Mouse (Mus musculus) liver, embryonic 12.5 days (tissue): ENCODE measurements around the gene Rnf182. TPM values are rescaled to one million over a fixed set of nuclear protein-coding genes. Genes with fewer than 3 reads are reported as not detected.

ENCODE experiments used
- ATAC-seq: fragments of 200-750 bp; cut with Nextera tagmentation; 2 replicates; pipeline ENCODE4 v1.8.0; 2017; ENCODE audit warnings: moderate number of reproducible peaks, mild to moderate bottlenecking, moderate library complexity
- H3K27ac ChIP-seq: fragments of 300-500 bp; sonication (generic); 2 replicates; pipeline ENCODE4 v1.5.1; 2016; ENCODE audit warnings: mild to moderate bottlenecking
- H3K27me3 ChIP-seq: fragments of 300-500 bp; sonication (generic); replicated peaks from 2 replicates; pipeline ENCODE4 v1.6.1; 2016; ENCODE audit warnings: mild to moderate bottlenecking, moderate library complexity
- H3K36me3 ChIP-seq: fragments of 300-500 bp; sonication (generic); 2 replicates; pipeline ENCODE4 v1.6.1; 2016; ENCODE audit warnings: mild to moderate bottlenecking, moderate library complexity
- H3K4me1 ChIP-seq: fragments of 300-500 bp; sonication (generic); 2 replicates; pipeline ENCODE4 v1.6.1; 2016
- H3K4me2 ChIP-seq: fragments of 300-500 bp; sonication (generic); 2 replicates; pipeline ENCODE4 v1.6.1; 2016; ENCODE audit warnings: mild to moderate bottlenecking, moderate library complexity
- H3K4me3 ChIP-seq: fragments of 300-500 bp; sonication (generic); 2 replicates; pipeline ENCODE4 v1.5.1; 2016; ENCODE audit warnings: mild to moderate bottlenecking, moderate library complexity
- H3K9ac ChIP-seq: fragments of 300-500 bp; sonication (generic); 2 replicates; pipeline ENCODE4 v1.6.1; 2016; ENCODE audit warnings: mild to moderate bottlenecking, moderate library complexity
- H3K9me3 ChIP-seq: fragments of 300-500 bp; sonication (generic); replicated peaks from 2 replicates; pipeline ENCODE4 v1.6.1; 2016; ENCODE audit warnings: mild to moderate bottlenecking, moderate library complexity
- WGBS: fragments of 180-500 bp; shearing (Covaris S2); methylation state at CpG from one replicate; pipeline ENCODE4 v1.1.7; 2016; ENCODE audit not compliant: insufficient replicate concordance; 5-methylcytosine and 5-hydroxymethylcytosine counted together
- polyA plus RNA-seq: library from polyadenylated mRNA; unstranded; fragments of >200 nt; fragmentation: Nextera tagmentation; extraction: Ambion mirVana; gene quantifications from 2 replicates; pipeline ENCODE4 v1.2.1, GENCODE M21; 2016

Rnf182 gene
- polyA plus RNA-seq, 1 experiment from 2014 or later, result 0.19 TPM

DNA sequence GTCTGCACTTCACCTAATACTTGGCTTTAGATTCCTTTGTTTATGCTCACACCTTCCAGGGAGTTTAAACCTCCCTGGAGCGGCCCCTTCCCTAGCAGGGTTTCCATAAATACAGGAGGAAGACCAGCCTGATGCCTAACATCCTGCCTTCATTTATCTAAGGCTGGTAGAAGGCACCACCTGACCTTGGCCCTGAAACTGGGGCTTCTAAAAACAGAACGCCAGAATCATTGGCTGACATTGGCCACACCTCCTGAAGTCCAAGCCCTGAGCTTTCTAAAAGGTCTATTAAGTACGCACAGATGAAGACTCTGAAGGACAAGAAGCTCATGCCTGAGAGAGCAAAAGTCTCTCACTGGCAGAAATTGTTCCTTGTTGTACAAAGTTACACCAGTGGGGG, 94.0 kb downstream of the Rnf182 start:
- Histone ChIP-seq H3K9ac (no peak overlapping the region), H3K4me3 (no peak overlapping the region), H3K36me3 (no peaks in the 10 kb centered on the region), H3K9me3 (no peaks in the 10 kb centered on the region), H3K4me1 (no peaks in the 10 kb centered on the region), H3K27me3 (peaks cover 10% of the 10 kb centered on the region; the same call in 1 of the 2 replicates), H3K4me2 (no peak overlapping the region), H3K27ac (no peak overlapping the region)
- 43% methylated on average over 3 of the region's 3 CpGs for WGBS
- no peak for ATAC-seq

- Histone ChIP-seq H3K4me1 (no peaks in the 10 kb centered on the region), H3K4me3 (no peak overlapping the region), H3K9ac (no peak overlapping the region), H3K36me3 (no peaks in the 10 kb centered on the region), H3K27ac (no peak overlapping the region), H3K9me3 (no peaks in the 10 kb centered on the region), H3K4me2 (no peak overlapping the region), H3K27me3 (0 out of 2 replicates have a peak, but pooled peaks cover 3% of the 10 kb centered on the region)
- WGBS, result 59% methylated on average over 7 of the region's 7 CpGs
- no peak for ATAC-seq
Measured at GRCm38 (mm10) chr13:43711708-43712314, 96.3 kb downstream of the Rnf182 start.

DNA sequence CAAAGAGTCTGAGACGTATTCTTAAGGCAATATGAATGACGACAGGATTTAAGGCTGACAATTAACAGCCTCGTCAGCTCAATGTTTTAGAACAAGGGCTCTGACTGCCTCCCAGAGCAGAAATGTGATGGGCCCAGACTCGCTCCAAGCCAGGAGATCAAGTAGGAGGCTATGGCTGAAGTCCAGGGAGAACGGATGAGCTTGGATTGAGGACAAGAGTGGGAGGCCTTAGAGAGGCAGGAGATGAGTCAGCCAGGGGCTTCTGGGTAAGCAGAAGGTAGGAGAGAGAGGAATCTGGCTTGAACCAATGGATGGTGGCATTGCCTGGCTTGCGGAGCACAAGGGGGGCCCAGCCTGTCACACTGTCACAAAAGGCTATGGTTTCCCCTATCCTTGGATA, 99.2 kb downstream of the Rnf182 start:
- no peak for ATAC-seq

DNA sequence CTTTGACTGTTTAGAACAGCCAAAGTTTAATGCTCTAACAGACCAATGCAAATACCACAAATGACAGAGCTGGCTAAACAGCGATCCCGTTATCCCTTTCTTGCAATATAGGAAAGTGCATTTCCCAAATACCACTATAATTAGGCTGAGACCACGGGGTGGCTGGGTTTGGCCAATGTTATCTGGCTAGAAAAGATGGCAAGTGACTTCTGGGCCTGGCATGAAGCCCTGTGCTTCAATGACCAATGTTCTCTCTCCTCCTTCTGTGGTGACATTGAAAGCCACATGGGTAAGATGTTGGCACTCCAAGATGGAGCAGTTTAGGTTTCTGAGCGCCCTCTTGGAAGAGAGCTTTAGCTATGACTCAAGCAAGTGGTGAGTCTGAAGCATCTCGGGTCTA, 100.0 kb downstream of the Rnf182 start:
- H3K4me1 ChIP-seq, result peaks cover 12% of the 10 kb centered on the region
- H3K4me2 ChIP-seq, result no peak overlapping the region
- no peak overlapping the region for H3K27ac ChIP-seq
- ATAC-seq, result no peak
- H3K9ac ChIP-seq, result no peak overlapping the region
- no peak overlapping the region for H3K4me3 ChIP-seq
- WGBS, result 72% methylated on average over 5 of the region's 5 CpGs
- no peaks in the 10 kb centered on the region for H3K9me3 ChIP-seq
- no peaks in the 10 kb centered on the region for H3K27me3 ChIP-seq
- no peaks in the 10 kb centered on the region for H3K36me3 ChIP-seq

More for the DNA sequence above, 99.2 kb downstream of the Rnf182 start:
- Histone ChIP-seq H3K4me2 (no peak overlapping the region), H3K4me1 (peaks cover 5% of the 10 kb centered on the region), H3K9ac (no peak overlapping the region), H3K27ac (no peak overlapping the region), H3K27me3 (no peaks in the 10 kb centered on the region), H3K9me3 (no peaks in the 10 kb centered on the region), H3K4me3 (no peak overlapping the region), H3K36me3 (no peaks in the 10 kb centered on the region)
- 67% methylated on average over 6 of the region's 6 CpGs for WGBS

GRCm38 (mm10) chr13:43716514-43717036, 101.1 kb downstream of the Rnf182 start:
- no peak for ATAC-seq
- Histone ChIP-seq H3K27me3 (no peaks in the 10 kb centered on the region), H3K4me3 (no peak overlapping the region), H3K4me2 (no peak overlapping the region), H3K4me1 (peaks cover 13% of the 10 kb centered on the region), H3K9me3 (no peaks in the 10 kb centered on the region), H3K36me3 (no peaks in the 10 kb centered on the region), H3K9ac (no peak overlapping the region), H3K27ac (no peak overlapping the region)
- 60% methylated on average over 6 of the region's 6 CpGs for WGBS

- H3K9ac ChIP-seq, result no peak overlapping the region
- ATAC-seq, result no peak
- WGBS, result 71% methylated on average over 7 of the region's 7 CpGs
- no peak overlapping the region for H3K4me3 ChIP-seq
- H3K36me3 ChIP-seq, result no peaks in the 10 kb centered on the region
- H3K27ac ChIP-seq, result no peak overlapping the region
- no peaks in the 10 kb centered on the region for H3K9me3 ChIP-seq
- peaks cover 13% of the 10 kb centered on the region for H3K4me1 ChIP-seq
- H3K4me2 ChIP-seq, result no peak overlapping the region
- no peaks in the 10 kb centered on the region for H3K27me3 ChIP-seq
Measured at GRCm38 (mm10) chr13:43718173-43718572, 102.7 kb downstream of the Rnf182 start.

DNA sequence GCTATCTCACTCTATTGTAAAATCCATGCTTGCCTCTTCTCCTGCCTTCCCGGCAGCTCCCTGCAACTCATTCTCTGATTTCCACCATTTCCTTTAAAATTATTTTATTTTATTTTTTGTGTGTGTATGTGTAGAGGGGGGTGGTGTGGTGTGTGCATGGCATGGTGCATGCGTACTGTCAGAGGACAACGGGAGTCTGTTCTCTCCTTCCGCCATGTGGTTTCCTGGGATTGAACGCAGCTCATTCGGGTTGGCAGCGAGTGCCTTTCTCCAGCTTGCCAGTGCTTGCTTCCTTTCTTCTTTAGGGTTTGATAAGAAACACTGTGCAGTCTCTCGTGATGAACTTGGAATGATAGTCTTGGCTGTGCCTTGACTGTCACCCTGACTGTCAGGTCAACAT, 105.0 kb downstream of the Rnf182 start:
- Histone ChIP-seq H3K9me3 (no peaks in the 10 kb centered on the region), H3K4me2 (no peak overlapping the region), H3K4me3 (no peak overlapping the region), H3K27me3 (no peaks in the 10 kb centered on the region), H3K9ac (no peak overlapping the region), H3K36me3 (no peaks in the 10 kb centered on the region), H3K27ac (no peak overlapping the region), H3K4me1 (peaks cover 13% of the 10 kb centered on the region)
- WGBS, result 56% methylated on average over 8 of the region's 8 CpGs
- ATAC-seq, result no peak

Other genes starting within 250 kb of the Rnf182 start
- gene Nol7, start 217.3 kb upstream of the Rnf182 start, polyA plus RNA-seq, result 169 and 175 TPM in 2 replicates
- 3.3 and 4.5 TPM in 2 replicates for gene Ranbp9, start 134.4 kb upstream of the Rnf182 start, polyA plus RNA-seq
- gene Mcur1, start 55.5 kb upstream of the Rnf182 start, polyA plus RNA-seq, result 8.3 and 9.0 TPM in 2 replicates
- 0.64 and 0.89 TPM in 2 replicates for gene Cd83, start 169.1 kb downstream of the Rnf182 start, polyA plus RNA-seq